Mouse (Mus musculus): ENCODE measurements around the gene Dgki. TPM values are rescaled to one million over a fixed set of nuclear protein-coding genes. Genes with fewer than 3 reads are reported as not detected.

The Dgki gene
- polyA plus RNA-seq, 1 experiment from 2014 or later = 1.0 TPM

GRCm38 (mm10) chr6:37325076-37325475 lies 25.1 kb upstream of the Dgki start:
- Histone ChIP-seq H3K4me3 (no peak overlapping the region), H3K36me3 (replicated peaks) (no peaks in the 10 kb centered on the region), H3K27ac (no peak overlapping the region), H3K27me3 (ENCODE audit: poor library complexity, severe bottlenecking) (no peaks in the 10 kb centered on the region), H3K4me1 (peaks cover 20% of the 10 kb centered on the region), H3K9me3 (no peaks in the 10 kb centered on the region)
- DNase-seq (ENCODE audit: extremely low spot score, low spot score) = no peak
- 92% methylated on average over 3 of the region's 3 CpGs for WGBS

- no peak for DNase-seq (ENCODE audit: extremely low spot score, low spot score)
- no peaks in the 10 kb centered on the region for H3K27me3 ChIP-seq (ENCODE audit: poor library complexity, severe bottlenecking)
- H3K27ac ChIP-seq = no peak overlapping the region
- 91% methylated on average over 7 of the region's 7 CpGs for WGBS
- no peak overlapping the region for H3K4me3 ChIP-seq
- no peaks in the 10 kb centered on the region for H3K9me3 ChIP-seq
- no peaks in the 10 kb centered on the region for H3K36me3 ChIP-seq (replicated peaks)
- H3K4me1 ChIP-seq = peaks cover 3% of the 10 kb centered on the region
Observed at GRCm38 (mm10) chr6:37322641-37323040, 22.7 kb upstream of the Dgki start.

- H3K4me1 ChIP-seq = no peaks in the 10 kb centered on the region
- no peaks in the 10 kb centered on the region for H3K36me3 ChIP-seq (replicated peaks)
- no peak overlapping the region for H3K4me3 ChIP-seq
- H3K27me3 ChIP-seq (ENCODE audit: poor library complexity, severe bottlenecking) = no peaks in the 10 kb centered on the region
- H3K27ac ChIP-seq = no peak overlapping the region
- no peaks in the 10 kb centered on the region for H3K9me3 ChIP-seq
- whole genome bisulfite sequencing = 92% methylated on average over 9 of the region's 9 CpGs
- DNase-seq (ENCODE audit: extremely low spot score, low spot score) = no peak
Observed at GRCm38 (mm10) chr6:37322088-37322487, 22.1 kb upstream of the Dgki start.

GRCm38 (mm10) chr6:37317904-37318303 lies 17.9 kb upstream of the Dgki start:
- no peaks in the 10 kb centered on the region for H3K27me3 ChIP-seq (ENCODE audit: poor library complexity, severe bottlenecking)
- H3K4me3 ChIP-seq = no peak overlapping the region
- no peaks in the 10 kb centered on the region for H3K9me3 ChIP-seq
- DNase-seq (ENCODE audit: extremely low spot score, low spot score) = no peak
- H3K27ac ChIP-seq = no peak overlapping the region
- no peaks in the 10 kb centered on the region for H3K36me3 ChIP-seq (replicated peaks)
- H3K4me1 ChIP-seq = no peaks in the 10 kb centered on the region
- WGBS = 90% methylated on average over 5 of the region's 5 CpGs

GRCm38 (mm10) chr6:37315440-37315839 lies 15.5 kb upstream of the Dgki start:
- Histone ChIP-seq H3K4me1 (no peaks in the 10 kb centered on the region), H3K36me3 (replicated peaks) (no peaks in the 10 kb centered on the region), H3K27me3 (ENCODE audit: poor library complexity, severe bottlenecking) (no peaks in the 10 kb centered on the region), H3K4me3 (no peak overlapping the region), H3K9me3 (no peaks in the 10 kb centered on the region), H3K27ac (no peak overlapping the region)
- DNase-seq (ENCODE audit: extremely low spot score, low spot score) = no peak

- DNase-seq (ENCODE audit: extremely low spot score, low spot score) = no peak
- H3K9me3 ChIP-seq = no peaks in the 10 kb centered on the region
- H3K4me1 ChIP-seq = no peaks in the 10 kb centered on the region
- no peak overlapping the region for H3K4me3 ChIP-seq
- 95% methylated on average over 4 of the region's 4 CpGs for WGBS
- no peaks in the 10 kb centered on the region for H3K27me3 ChIP-seq (ENCODE audit: poor library complexity, severe bottlenecking)
- H3K27ac ChIP-seq = no peak overlapping the region
- H3K36me3 ChIP-seq (replicated peaks) = no peaks in the 10 kb centered on the region
Observed at GRCm38 (mm10) chr6:37310601-37311000, 10.6 kb upstream of the Dgki start.

- Histone ChIP-seq H3K4me3 (no peak overlapping the region), H3K36me3 (replicated peaks) (no peaks in the 10 kb centered on the region), H3K27ac (no peak overlapping the region), H3K4me1 (no peaks in the 10 kb centered on the region), H3K9me3 (no peaks in the 10 kb centered on the region), H3K27me3 (ENCODE audit: poor library complexity, severe bottlenecking) (peaks cover 15% of the 10 kb centered on the region)
- WGBS = 84% methylated on average over 1 of the region's 1 CpGs
- no peak for DNase-seq (ENCODE audit: extremely low spot score, low spot score)
Observed at GRCm38 (mm10) chr6:37306616-37307015, 6.6 kb upstream of the Dgki start.

GRCm38 (mm10) chr6:37300492-37300891 lies 508 bp upstream of the Dgki start:
- Histone ChIP-seq H3K27ac (no peak overlapping the region), H3K4me1 (peaks cover 21% of the 10 kb centered on the region), H3K36me3 (replicated peaks) (no peaks in the 10 kb centered on the region), H3K27me3 (ENCODE audit: poor library complexity, severe bottlenecking) (peaks cover 64% of the 10 kb centered on the region), H3K9me3 (no peaks in the 10 kb centered on the region), H3K4me3 (peak overlapping the region; percentile 77)
- no peak for DNase-seq (ENCODE audit: extremely low spot score, low spot score)
- 8% methylated on average over 13 of the region's 13 CpGs for WGBS

- no peak for DNase-seq (ENCODE audit: extremely low spot score, low spot score)
- no peaks in the 10 kb centered on the region for H3K36me3 ChIP-seq (replicated peaks)
- 26% methylated on average over 4 of the region's 4 CpGs for WGBS
- no peak overlapping the region for H3K27ac ChIP-seq
- H3K9me3 ChIP-seq = no peaks in the 10 kb centered on the region
- peaks cover 64% of the 10 kb centered on the region for H3K27me3 ChIP-seq (ENCODE audit: poor library complexity, severe bottlenecking)
- H3K4me3 ChIP-seq = peak overlapping the region; percentile 77
- peaks cover 21% of the 10 kb centered on the region for H3K4me1 ChIP-seq
Observed at GRCm38 (mm10) chr6:37298982-37299381, 1.0 kb downstream of the Dgki start.

GRCm38 (mm10) chr6:37297744-37298482 lies 2.1 kb downstream of the Dgki start:
- Histone ChIP-seq H3K27ac (no peak overlapping the region), H3K27me3 (ENCODE audit: poor library complexity, severe bottlenecking) (peaks cover 56% of the 10 kb centered on the region), H3K36me3 (replicated peaks) (no peaks in the 10 kb centered on the region), H3K4me3 (no peak overlapping the region), H3K9me3 (no peaks in the 10 kb centered on the region), H3K4me1 (peaks cover 22% of the 10 kb centered on the region)
- 58% methylated on average over 8 of the region's 8 CpGs for WGBS
- no peak for DNase-seq (ENCODE audit: extremely low spot score, low spot score)

GRCm38 (mm10) chr6:37292068-37292467 lies 7.9 kb downstream of the Dgki start:
- Histone ChIP-seq H3K36me3 (replicated peaks) (no peaks in the 10 kb centered on the region), H3K27ac (no peak overlapping the region), H3K4me1 (peaks cover 6% of the 10 kb centered on the region), H3K27me3 (ENCODE audit: poor library complexity, severe bottlenecking) (peaks cover 4% of the 10 kb centered on the region), H3K9me3 (no peaks in the 10 kb centered on the region), H3K4me3 (no peak overlapping the region)
- DNase-seq (ENCODE audit: extremely low spot score, low spot score) = no peak
- WGBS = 69% methylated on average over 2 of the region's 2 CpGs

GRCm38 (mm10) chr6:37291171-37291570 lies 8.8 kb downstream of the Dgki start:
- no peak for DNase-seq (ENCODE audit: extremely low spot score, low spot score)
- Histone ChIP-seq H3K9me3 (no peaks in the 10 kb centered on the region), H3K27ac (no peak overlapping the region), H3K27me3 (ENCODE audit: poor library complexity, severe bottlenecking) (no peaks in the 10 kb centered on the region), H3K36me3 (replicated peaks) (no peaks in the 10 kb centered on the region), H3K4me1 (peaks cover 6% of the 10 kb centered on the region), H3K4me3 (no peak overlapping the region)
- 88% methylated on average over 1 of the region's 1 CpGs for WGBS

- no peaks in the 10 kb centered on the region for H3K9me3 ChIP-seq
- no peak overlapping the region for H3K4me3 ChIP-seq
- DNase-seq (ENCODE audit: extremely low spot score, low spot score) = no peak
- no peaks in the 10 kb centered on the region for H3K27me3 ChIP-seq (ENCODE audit: poor library complexity, severe bottlenecking)
- H3K27ac ChIP-seq = no peak overlapping the region
- WGBS = 87% methylated on average over 3 of the region's 3 CpGs
- no peaks in the 10 kb centered on the region for H3K36me3 ChIP-seq (replicated peaks)
- peaks cover 6% of the 10 kb centered on the region for H3K4me1 ChIP-seq
Observed at GRCm38 (mm10) chr6:37290691-37291090, 9.3 kb downstream of the Dgki start.

- 90% methylated on average over 4 of the region's 4 CpGs for WGBS
- H3K27ac ChIP-seq = no peak overlapping the region
- H3K4me3 ChIP-seq = no peak overlapping the region
- no peaks in the 10 kb centered on the region for H3K4me1 ChIP-seq
- DNase-seq (ENCODE audit: extremely low spot score, low spot score) = no peak
- no peaks in the 10 kb centered on the region for H3K36me3 ChIP-seq (replicated peaks)
- no peaks in the 10 kb centered on the region for H3K9me3 ChIP-seq
- no peaks in the 10 kb centered on the region for H3K27me3 ChIP-seq (ENCODE audit: poor library complexity, severe bottlenecking)
Observed at GRCm38 (mm10) chr6:37286134-37286533, 13.8 kb downstream of the Dgki start.

Measured in forebrain, embryonic 10.5 days (tissue).